Mouse (Mus musculus) gastrocnemius, postnatal 14 days (tissue): Measurements from ENCODE around the gene Slc25a47. TPM values are rescaled to one million over a fixed set of nuclear protein-coding genes. Genes with fewer than 3 reads are reported as not detected.

Experiments
- DNase-seq: peaks from one replicate; pipeline ENCODE4 v3.0.0; 2021; ENCODE audit warnings: mixed read lengths
- intact Hi-C: fragments of 180-260 bp; cut with DNase I; formaldehyde crosslinking; loops from one replicate; pipeline ENCODE4 v1.15.1; 2025; ENCODE audit warnings: low total_unique reads
- microRNA-seq, 2 experiments: library from miRNA; unstranded; fragments of <30 nt; microRNA quantifications; one replicate each; pipeline ENCODE4 v1.2.0; 2021
- total RNA-seq, 2 experiments: library from RNA; stranded (reverse); gene quantifications; 2 replicates each; pipeline ENCODE4 v1.2.3; 2021

The Slc25a47 gene
- total RNA-seq, 2 experiments from 2014 or later: 4.5 to 6.0 TPM

- DNase-seq: no peak
- intact Hi-C loops: no loop called here
These were observed 60.2 kb downstream of the Slc25a47 start for GRCm38 (mm10) chr12:108896006-108896405.

GRCm38 (mm10) chr12:108901346-108901745 lies 65.5 kb downstream of the Slc25a47 start:
- DNase-seq: no peak

GRCm38 (mm10) chr12:108902940-108903339 lies 67.1 kb downstream of the Slc25a47 start:
- intact Hi-C loops: loop anchor here (10.0 kb wide), 1 partner anchor 712 kb away; no protein-coding TSS in a partner anchor
- peak; percentile 64 for DNase-seq

More at GRCm38 (mm10) chr12:108901346-108901745, 65.5 kb downstream of the Slc25a47 start:
- intact Hi-C loops: loop anchor here (2.0 to 10.0 kb wide), 2 partner anchors 493 to 713 kb away; no protein-coding TSS in a partner anchor

GRCm38 (mm10) chr12:108903600-108904275 lies 67.9 kb downstream of the Slc25a47 start:
- intact Hi-C loops: loop anchor here (10.0 kb wide), 1 partner anchor 711 kb away; no protein-coding TSS in a partner anchor

GRCm38 (mm10) chr12:108904276-108904653 lies 68.4 kb downstream of the Slc25a47 start:
- intact Hi-C loops: loop anchor here (10.0 kb wide), 1 partner anchor 711 kb away; no protein-coding TSS in a partner anchor
- no peak for DNase-seq

More at GRCm38 (mm10) chr12:108903600-108904275, 67.9 kb downstream of the Slc25a47 start:
- DNase-seq: peak; percentile 60

GRCm38 (mm10) chr12:108905620-108906302 lies 69.9 kb downstream of the Slc25a47 start:
- intact Hi-C loops: loop anchor here (10.0 kb wide), 1 partner anchor 709 kb away; no protein-coding TSS in a partner anchor
- DNase-seq: no peak

GRCm38 (mm10) chr12:108906398-108906797 lies 70.6 kb downstream of the Slc25a47 start:
- intact Hi-C loops: loop anchor here (10.0 kb wide), 1 partner anchor 708 kb away; no protein-coding TSS in a partner anchor
- DNase-seq: no peak

Small RNA genes within 50 kb of the gene (microRNA-seq; reads per million reads assigned to microRNA genes)
- 35.1 to 48.1 reads per million in 2 experiments for gene Mir345

Other genes with a start within 250 kb of the Slc25a47 start
- under 1 TPM in 1 of 2 experiments, not detected in 1; 0.51 TPM for gene Degs2, start 133.7 kb upstream of the Slc25a47 start, total RNA-seq
- 10 to 100 TPM; 24.2 to 24.8 TPM for gene Yy1, start 43.1 kb upstream of the Slc25a47 start, total RNA-seq
- gene Slc25a29, start 163 bp upstream of the Slc25a47 start, total RNA-seq: 1 to 10 TPM; 4.5 to 5.3 TPM
- 1 to 10 TPM; 3.5 to 3.6 TPM for gene Wdr25, start 57.6 kb downstream of the Slc25a47 start, total RNA-seq
- 10 to 100 TPM; 22.5 to 25.9 TPM for gene Wars, start 58.1 kb downstream of the Slc25a47 start, total RNA-seq
- gene Begain, start 232.2 kb downstream of the Slc25a47 start, total RNA-seq: 1 to 10 TPM; 1.0 to 1.3 TPM